Mouse (Mus musculus) embryonic facial prominence, embryonic 13.5 days (tissue): ENCODE measurements around the gene Coq8b. TPM values are rescaled to one million over a fixed set of nuclear protein-coding genes. Genes with fewer than 3 reads are reported as not detected.

ENCODE experiments used
- ATAC-seq: fragments of 200-750 bp; cut with Nextera tagmentation; 2 replicates; pipeline ENCODE4 v1.8.0; 2017; ENCODE audit warnings: low read depth; ENCODE audit not compliant: insufficient number of reproducible peaks, insufficient read depth, low FRiP score, low TSS enrichment
- H3K27ac ChIP-seq: fragments of 300-500 bp; sonication (generic); 2 replicates; pipeline ENCODE4 v1.5.1; 2015; ENCODE audit warnings: moderate library complexity, mild to moderate bottlenecking, inconsistent platforms
- H3K27me3 ChIP-seq: fragments of 300-500 bp; sonication (generic); 2 replicates; pipeline ENCODE4 v1.6.1; 2015; ENCODE audit warnings: mild to moderate bottlenecking, inconsistent platforms
- H3K36me3 ChIP-seq: fragments of 300-500 bp; sonication (generic); 2 replicates; pipeline ENCODE4 v1.6.1; 2015; ENCODE audit warnings: mild to moderate bottlenecking, inconsistent platforms
- H3K4me1 ChIP-seq: fragments of 300-500 bp; sonication (generic); 2 replicates; pipeline ENCODE4 v1.6.1; 2015; ENCODE audit warnings: inconsistent platforms
- H3K4me2 ChIP-seq: fragments of 300-500 bp; sonication (generic); 2 replicates; pipeline ENCODE4 v1.6.1; 2015; ENCODE audit warnings: moderate library complexity, mild to moderate bottlenecking, inconsistent platforms
- H3K4me3 ChIP-seq: fragments of 300-500 bp; sonication (generic); 2 replicates; pipeline ENCODE4 v1.5.1; 2015; ENCODE audit warnings: mild to moderate bottlenecking, inconsistent platforms
- H3K9ac ChIP-seq: fragments of 300-500 bp; sonication (generic); 2 replicates; pipeline ENCODE4 v1.6.1; 2015; ENCODE audit warnings: mild to moderate bottlenecking, inconsistent platforms
- H3K9me3 ChIP-seq: fragments of 300-500 bp; sonication (generic); 2 replicates; pipeline ENCODE4 v1.6.1; 2016; ENCODE audit warnings: inconsistent platforms
- WGBS: fragments of 180-500 bp; shearing (Covaris S2); methylation state at CpG from one replicate; pipeline ENCODE4 v1.1.7; 2015; ENCODE audit warnings: mixed read lengths; 5-methylcytosine and 5-hydroxymethylcytosine counted together
- polyA plus RNA-seq: library from polyadenylated mRNA; unstranded; fragments of >200 nt; fragmentation: Nextera tagmentation; extraction: Ambion mirVana; gene quantifications from 2 replicates; pipeline ENCODE4 v1.2.1, GENCODE M21; 2015

Coq8b gene
- polyA plus RNA-seq, 1 experiment from 2014 or later: 19.0 TPM

- Histone ChIP-seq H3K27ac (no peak overlapping the region), H3K27me3 (no peaks in the 10 kb centered on the region), H3K9me3 (no peaks in the 10 kb centered on the region), H3K4me2 (no peak overlapping the region), H3K4me3 (no peak overlapping the region), H3K4me1 (no peaks in the 10 kb centered on the region), H3K36me3 (peaks cover 68% of the 10 kb centered on the region), H3K9ac (no peak overlapping the region)
- WGBS: 92% methylated on average over 8 of the region's 8 CpGs
- no peak for ATAC-seq
These were observed 28.9 kb upstream of the Coq8b start for GRCm38 (mm10) chr7:27203730-27204449.

- WGBS: 79% methylated on average over 2 of the region's 2 CpGs
- Histone ChIP-seq H3K9me3 (no peaks in the 10 kb centered on the region), H3K4me2 (no peak overlapping the region), H3K36me3 (peaks cover 92% of the 10 kb centered on the region), H3K9ac (no peak overlapping the region), H3K4me3 (no peak overlapping the region), H3K4me1 (no peaks in the 10 kb centered on the region), H3K27me3 (no peaks in the 10 kb centered on the region), H3K27ac (no peak overlapping the region)
- no peak for ATAC-seq
These were observed 20.2 kb upstream of the Coq8b start for GRCm38 (mm10) chr7:27212626-27213025.

- no peak for ATAC-seq
- Histone ChIP-seq H3K27ac (no peak overlapping the region), H3K36me3 (peaks cover 71% of the 10 kb centered on the region), H3K27me3 (no peaks in the 10 kb centered on the region), H3K4me1 (no peaks in the 10 kb centered on the region; the same call in 1 of the 2 replicates), H3K4me2 (no peak overlapping the region), H3K4me3 (no peak overlapping the region), H3K9ac (no peak overlapping the region), H3K9me3 (no peaks in the 10 kb centered on the region)
- WGBS: 87% methylated on average over 7 of the region's 7 CpGs
These were observed 14.2 kb upstream of the Coq8b start for GRCm38 (mm10) chr7:27218586-27218985.

GRCm38 (mm10) chr7:27219937-27220336 lies 12.9 kb upstream of the Coq8b start:
- Histone ChIP-seq H3K9ac (no peak overlapping the region), H3K36me3 (peaks cover 63% of the 10 kb centered on the region), H3K4me3 (no peak overlapping the region), H3K27me3 (no peaks in the 10 kb centered on the region), H3K27ac (no peak overlapping the region), H3K4me1 (peaks cover 13% of the 10 kb centered on the region), H3K9me3 (no peaks in the 10 kb centered on the region), H3K4me2 (no peak overlapping the region)
- WGBS: 80% methylated on average over 11 of the region's 11 CpGs
- ATAC-seq: no peak

- Histone ChIP-seq H3K27me3 (no peaks in the 10 kb centered on the region), H3K36me3 (peaks cover 48% of the 10 kb centered on the region), H3K4me3 (no peak overlapping the region), H3K9ac (peak overlapping the region; percentile 22; the same call in 1 of the 2 replicates), H3K27ac (no peak overlapping the region), H3K9me3 (no peaks in the 10 kb centered on the region), H3K4me2 (no peak overlapping the region), H3K4me1 (peaks cover 33% of the 10 kb centered on the region)
- ATAC-seq: no peak
- WGBS: 81% methylated on average over 6 of the region's 6 CpGs
These were observed 10.9 kb upstream of the Coq8b start for GRCm38 (mm10) chr7:27221939-27222338.

- Histone ChIP-seq H3K4me3 (no peak overlapping the region), H3K27ac (no peak overlapping the region), H3K9me3 (no peaks in the 10 kb centered on the region), H3K36me3 (peaks cover 43% of the 10 kb centered on the region), H3K4me1 (peaks cover 39% of the 10 kb centered on the region), H3K27me3 (no peaks in the 10 kb centered on the region), H3K4me2 (no peak overlapping the region), H3K9ac (no peak overlapping the region)
- WGBS: 53% methylated on average over 1 of the region's 1 CpGs
- no peak for ATAC-seq
These were observed 10.3 kb upstream of the Coq8b start for GRCm38 (mm10) chr7:27222538-27222937.

GRCm38 (mm10) chr7:27224877-27225575 lies 7.8 kb upstream of the Coq8b start:
- Histone ChIP-seq H3K9me3 (no peaks in the 10 kb centered on the region), H3K4me3 (peak overlapping the region; percentile 94), H3K4me1 (peaks cover 47% of the 10 kb centered on the region), H3K27me3 (no peaks in the 10 kb centered on the region), H3K9ac (peak overlapping the region; percentile 53), H3K36me3 (peaks cover 22% of the 10 kb centered on the region), H3K4me2 (peak overlapping the region; percentile 88), H3K27ac (peak overlapping the region; percentile 44; the same call in 1 of the 2 replicates)
- WGBS: 63% methylated on average over 11 of the region's 11 CpGs
- no peak for ATAC-seq

- Histone ChIP-seq H3K27ac (no peak overlapping the region), H3K4me2 (peak overlapping the region; percentile 88), H3K4me1 (peaks cover 47% of the 10 kb centered on the region)
These were observed 5.5 kb upstream of the Coq8b start for GRCm38 (mm10) chr7:27227276-27227675.

GRCm38 (mm10) chr7:27227676-27228075 lies 5.1 kb upstream of the Coq8b start:
- no peak for ATAC-seq
- peak overlapping the region; percentile 92 for H3K9ac ChIP-seq
- peak overlapping the region; percentile 92 for H3K27ac ChIP-seq
- H3K4me1 ChIP-seq: peaks cover 47% of the 10 kb centered on the region
- WGBS: 3% methylated on average over 10 of the region's 10 CpGs
- H3K4me2 ChIP-seq: peak overlapping the region; percentile 88
- peak overlapping the region; percentile 94 for H3K4me3 ChIP-seq
- H3K27me3 ChIP-seq: no peaks in the 10 kb centered on the region
- peaks cover 6% of the 10 kb centered on the region for H3K36me3 ChIP-seq
- no peaks in the 10 kb centered on the region for H3K9me3 ChIP-seq

More at GRCm38 (mm10) chr7:27227276-27227675, 5.5 kb upstream of the Coq8b start:
- WGBS: 29% methylated on average over 9 of the region's 9 CpGs
- H3K27me3 ChIP-seq: no peaks in the 10 kb centered on the region
- peak overlapping the region; percentile 92 for H3K9ac ChIP-seq
- no peaks in the 10 kb centered on the region for H3K9me3 ChIP-seq
- no peak for ATAC-seq
- peaks cover 10% of the 10 kb centered on the region for H3K36me3 ChIP-seq
- peak overlapping the region; percentile 94 for H3K4me3 ChIP-seq

- peaks cover 49% of the 10 kb centered on the region for H3K4me1 ChIP-seq
These were observed 4.5 kb upstream of the Coq8b start, which contains the start of gene Itpkc for GRCm38 (mm10) chr7:27228281-27228821. Itpkc (minus strand) TSS chr7:27228661.

GRCm38 (mm10) chr7:27228865-27229264 lies 4.0 kb upstream of the Coq8b start:
- H3K4me1 ChIP-seq: peaks cover 51% of the 10 kb centered on the region
- peak overlapping the region; percentile 88 for H3K4me2 ChIP-seq
- peak overlapping the region; percentile 92 for H3K27ac ChIP-seq
- H3K4me3 ChIP-seq: peak overlapping the region; percentile 94
- H3K27me3 ChIP-seq: no peaks in the 10 kb centered on the region
- 17% methylated on average over 6 of the region's 6 CpGs for WGBS
- H3K9ac ChIP-seq: peak overlapping the region; percentile 92
- peaks cover 4% of the 10 kb centered on the region; the same call in 1 of the 2 replicates for H3K36me3 ChIP-seq
- no peaks in the 10 kb centered on the region for H3K9me3 ChIP-seq
- ATAC-seq: no peak

More at GRCm38 (mm10) chr7:27228281-27228821, 4.5 kb upstream of the Coq8b start, which contains the start of gene Itpkc:
- no peaks in the 10 kb centered on the region for H3K9me3 ChIP-seq
- no peaks in the 10 kb centered on the region for H3K27me3 ChIP-seq
- peak within 1 kb of the TSS; percentile 92 for H3K9ac ChIP-seq
- peaks cover 4% of the 10 kb centered on the region; the same call in 1 of the 2 replicates for H3K36me3 ChIP-seq
- H3K27ac ChIP-seq: peak within 1 kb of the TSS; percentile 92
- peak; percentile 72 for ATAC-seq
- peak within 1 kb of the TSS; percentile 94 for H3K4me3 ChIP-seq
- WGBS: under 1% methylated on average over 47 of the region's 49 CpGs
- peak within 1 kb of the TSS; percentile 88 for H3K4me2 ChIP-seq
